Mouse (Mus musculus) kidney, embryonic 16.5 days (tissue): Measurements from ENCODE around the gene Etfa. TPM values are rescaled to one million over a fixed set of nuclear protein-coding genes. Genes with fewer than 3 reads are reported as not detected.

Experiments used
- ATAC-seq: fragments of 200-750 bp; cut with Nextera tagmentation; 2 replicates; pipeline ENCODE4 v1.8.0; 2017; ENCODE audit warnings: moderate TSS enrichment; ENCODE audit not compliant: low FRiP score, low TSS enrichment
- H3K27ac ChIP-seq: fragments of 300-500 bp; sonication (generic); 2 replicates; pipeline ENCODE4 v1.5.1; 2014; ENCODE audit warnings: low read length
- H3K27me3 ChIP-seq: fragments of 300-500 bp; sonication (generic); 2 replicates; pipeline ENCODE4 v1.6.1; 2014; ENCODE audit warnings: low read length, control low read depth, mixed read lengths; ENCODE audit not compliant: insufficient read depth
- H3K36me3 ChIP-seq: fragments of 300-500 bp; sonication (generic); 2 replicates; pipeline ENCODE4 v1.6.1; 2014; ENCODE audit warnings: low read length, control low read depth, mixed read lengths; ENCODE audit not compliant: insufficient read depth
- H3K4me1 ChIP-seq: fragments of 300-500 bp; sonication (generic); 2 replicates; pipeline ENCODE4 v1.6.1; 2014; ENCODE audit warnings: low read length, control low read depth, mixed read lengths; ENCODE audit not compliant: insufficient read depth
- H3K4me2 ChIP-seq: fragments of 300-500 bp; sonication (generic); replicated peaks from 2 replicates; pipeline ENCODE4 v1.6.1; 2014; ENCODE audit warnings: low read depth, low read length
- H3K4me3 ChIP-seq: fragments of 300-500 bp; sonication (generic); 2 replicates; pipeline ENCODE4 v1.5.1; 2014; ENCODE audit warnings: mild to moderate bottlenecking, low read length
- H3K9ac ChIP-seq: fragments of 300-500 bp; sonication (generic); replicated peaks from 2 replicates; pipeline ENCODE4 v1.6.1; 2014; ENCODE audit warnings: low read length
- H3K9me3 ChIP-seq: fragments of 300-500 bp; sonication (generic); 2 replicates; pipeline ENCODE4 v1.6.1; 2016; ENCODE audit warnings: low read length, control low read depth
- WGBS: fragments of 180-500 bp; shearing (Covaris S2); extraction: QIAGEN DNeasy Blood & Tissue Kit; methylation state at CpG from one replicate; pipeline ENCODE4 v1.1.7; 2014; 5-methylcytosine and 5-hydroxymethylcytosine counted together
- polyA plus RNA-seq: library from polyadenylated mRNA; unstranded; fragments of >200 nt; fragmentation: Nextera tagmentation; extraction: Ambion mirVana; gene quantifications from 2 replicates; pipeline ENCODE4 v1.2.1, GENCODE M21; 2015

Etfa gene
- polyA plus RNA-seq, 1 experiment from 2014 or later: 242 TPM

DNA sequence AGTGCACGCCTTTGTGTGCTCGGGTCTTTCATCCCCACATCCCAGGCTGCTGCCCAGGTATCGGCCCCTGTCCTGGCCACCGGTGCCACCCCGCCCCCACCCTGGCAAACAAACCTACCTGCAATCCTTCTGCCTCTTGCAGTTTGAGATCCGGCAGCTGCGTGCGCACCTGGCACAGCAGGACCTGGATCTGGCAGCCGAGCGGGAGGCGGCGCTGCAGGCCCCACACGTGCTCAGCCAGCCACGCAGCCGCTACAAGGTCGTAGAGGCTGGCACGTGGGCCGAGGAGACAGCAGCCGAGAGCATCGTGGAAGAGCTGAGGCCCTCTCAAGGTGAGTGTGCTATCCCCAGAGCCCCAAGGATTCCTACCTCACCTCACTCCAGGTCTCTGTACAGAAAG is 81.9 kb downstream of the Etfa start:
- H3K36me3 ChIP-seq: no peaks in the 10 kb centered on the region
- H3K4me3 ChIP-seq: no peak overlapping the region
- no peaks in the 10 kb centered on the region for H3K4me1 ChIP-seq
- no peaks in the 10 kb centered on the region for H3K9me3 ChIP-seq
- 0 out of 2 replicates have a peak, but pooled peaks cover 4% of the 10 kb centered on the region for H3K27me3 ChIP-seq
- H3K9ac ChIP-seq: peak overlapping the region; percentile 42
- WGBS: 18% methylated on average over 20 of the region's 20 CpGs
- ATAC-seq: 0 out of 2 replicates have a peak, but pooled peaks have one; percentile 24
- peak overlapping the region; percentile 39 for H3K4me2 ChIP-seq
- H3K27ac ChIP-seq: no peak overlapping the region

DNA sequence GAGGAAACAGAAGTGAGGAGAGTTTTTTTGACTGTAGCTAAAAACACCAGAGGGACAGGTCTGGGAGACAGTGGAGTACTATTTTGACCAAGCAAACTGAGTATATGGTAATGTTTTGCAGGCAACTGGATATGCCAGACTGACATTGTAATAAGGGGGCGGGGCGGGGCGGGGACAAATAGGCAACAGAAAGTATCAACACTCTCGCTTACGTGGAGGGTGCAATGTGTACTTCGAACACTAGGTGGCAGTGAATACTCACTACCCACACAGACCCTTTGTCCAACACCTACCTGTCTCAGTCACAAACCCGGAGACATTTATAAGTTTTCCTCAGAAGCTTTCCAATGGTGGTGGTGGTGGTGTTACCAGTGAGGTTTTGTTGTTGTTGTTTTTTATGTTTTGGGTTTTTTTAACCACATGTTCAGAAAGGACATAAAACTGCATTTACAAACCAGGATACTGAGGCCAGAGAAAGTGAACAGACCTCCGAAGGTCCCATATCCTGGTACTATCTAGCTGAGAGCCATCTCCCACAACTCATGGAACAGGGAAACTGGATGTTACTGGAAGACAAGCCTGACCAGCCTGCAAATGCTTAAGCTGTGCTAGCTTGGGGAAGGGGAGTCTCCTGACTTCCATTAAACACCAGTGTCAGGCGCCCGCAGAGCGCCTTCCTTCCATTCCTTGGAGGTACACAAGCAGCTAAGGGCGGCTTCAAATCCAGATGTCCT is 82.6 kb downstream of the Etfa start:
- Histone ChIP-seq H3K4me3 (no peak overlapping the region), H3K36me3 (no peaks in the 10 kb centered on the region), H3K4me1 (no peaks in the 10 kb centered on the region), H3K9ac (peak overlapping the region; percentile 42; the same call in 1 of the 2 replicates), H3K27me3 (0 out of 2 replicates have a peak, but pooled peaks cover 4% of the 10 kb centered on the region), H3K27ac (no peak overlapping the region), H3K9me3 (no peaks in the 10 kb centered on the region), H3K4me2 (peak overlapping the region; percentile 39)
- WGBS: 29% methylated on average over 12 of the region's 12 CpGs
- ATAC-seq: peak; percentile 66

DNA sequence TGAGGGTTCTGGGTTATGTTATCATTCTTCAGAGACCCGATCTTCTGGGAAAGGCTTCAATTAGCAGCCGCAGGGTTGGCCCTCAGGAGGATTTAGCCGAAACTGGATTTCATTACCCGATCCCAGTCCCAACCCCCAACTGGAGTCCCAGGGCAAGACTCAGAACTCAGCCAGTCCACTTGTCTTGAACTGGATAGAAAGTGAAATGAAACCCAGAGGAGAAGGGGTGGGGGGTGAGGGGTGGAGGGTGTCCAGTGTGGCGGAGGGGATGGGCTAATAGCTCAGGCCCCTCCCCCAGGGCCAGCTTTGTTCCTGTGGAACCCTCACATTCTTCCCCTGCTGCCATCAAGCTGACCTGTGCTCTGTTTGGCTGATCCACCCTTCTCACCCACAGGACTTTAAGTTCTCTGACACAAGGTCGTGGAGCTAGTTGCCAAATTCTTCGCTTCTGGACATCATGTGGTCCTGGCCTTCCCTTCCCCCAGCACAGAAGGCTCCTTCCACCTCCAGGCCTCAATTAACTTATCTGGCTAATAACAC is 86.7 kb downstream of the Etfa start:
- no peaks in the 10 kb centered on the region for H3K36me3 ChIP-seq
- H3K4me3 ChIP-seq: no peak overlapping the region
- 0 out of 2 replicates have a peak, but pooled peaks cover 5% of the 10 kb centered on the region for H3K9me3 ChIP-seq
- H3K4me1 ChIP-seq: no peaks in the 10 kb centered on the region
- no peak overlapping the region for H3K9ac ChIP-seq
- 0 out of 2 replicates have a peak, but pooled peaks cover under 1% of the 10 kb centered on the region for H3K27me3 ChIP-seq
- no peak overlapping the region for H3K4me2 ChIP-seq
- H3K27ac ChIP-seq: no peak overlapping the region
- ATAC-seq: no peak
- 68% methylated on average over 7 of the region's 7 CpGs for WGBS

DNA sequence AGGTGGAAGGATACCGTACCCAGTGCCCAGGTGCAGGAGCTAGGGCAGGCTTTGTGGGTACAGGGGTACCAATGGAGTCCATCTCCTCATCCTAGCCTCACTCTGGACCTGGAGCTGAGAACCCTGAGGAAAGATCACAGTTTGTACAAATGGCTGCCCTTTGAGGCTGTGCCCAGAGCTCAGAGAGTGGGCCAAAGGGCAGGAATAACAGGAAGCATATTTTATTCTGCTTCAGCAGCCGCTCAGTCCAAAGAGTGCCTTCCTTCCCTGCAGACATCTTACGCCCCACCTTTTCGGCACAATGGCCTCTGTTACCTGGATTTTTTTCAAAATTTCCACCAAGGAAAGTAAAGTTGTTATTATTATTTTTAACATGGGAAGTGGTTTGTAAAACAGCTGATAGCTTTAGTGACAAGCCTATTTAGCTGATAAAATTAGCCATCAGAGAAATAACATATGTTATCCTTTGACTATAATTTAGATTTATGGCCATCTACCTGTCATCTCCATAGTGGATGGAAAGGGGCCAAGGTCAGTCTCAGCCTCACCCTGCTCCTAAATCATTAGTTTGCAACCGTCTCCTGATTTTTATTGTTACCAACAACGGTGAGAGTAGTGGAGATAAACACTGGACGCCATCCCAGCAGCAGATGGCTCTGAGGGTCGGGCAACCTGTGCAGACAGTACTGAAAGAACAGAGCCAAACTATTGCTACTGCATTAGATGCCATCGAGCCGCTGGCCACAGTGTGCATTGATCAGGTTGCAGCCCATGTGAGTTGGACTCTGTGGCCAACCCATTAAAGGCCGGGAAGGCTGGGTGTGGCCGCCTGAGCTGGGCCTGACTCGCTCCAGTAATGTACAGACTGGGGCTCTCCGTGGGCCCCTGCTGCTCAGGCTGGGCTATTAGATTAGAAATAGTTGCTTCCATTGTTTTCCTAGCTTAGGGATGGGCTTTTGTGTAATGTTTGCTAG is 88.3 kb downstream of the Etfa start:
- no peak overlapping the region for H3K9ac ChIP-seq
- no peak overlapping the region for H3K4me3 ChIP-seq
- no peak overlapping the region for H3K27ac ChIP-seq
- no peaks in the 10 kb centered on the region for H3K4me1 ChIP-seq
- H3K9me3 ChIP-seq: 0 out of 2 replicates have a peak, but pooled peaks cover 5% of the 10 kb centered on the region
- no peak for ATAC-seq
- H3K4me2 ChIP-seq: no peak overlapping the region
- 55% methylated on average over 14 of the region's 14 CpGs for WGBS
- no peaks in the 10 kb centered on the region for H3K27me3 ChIP-seq
- H3K36me3 ChIP-seq: no peaks in the 10 kb centered on the region

DNA sequence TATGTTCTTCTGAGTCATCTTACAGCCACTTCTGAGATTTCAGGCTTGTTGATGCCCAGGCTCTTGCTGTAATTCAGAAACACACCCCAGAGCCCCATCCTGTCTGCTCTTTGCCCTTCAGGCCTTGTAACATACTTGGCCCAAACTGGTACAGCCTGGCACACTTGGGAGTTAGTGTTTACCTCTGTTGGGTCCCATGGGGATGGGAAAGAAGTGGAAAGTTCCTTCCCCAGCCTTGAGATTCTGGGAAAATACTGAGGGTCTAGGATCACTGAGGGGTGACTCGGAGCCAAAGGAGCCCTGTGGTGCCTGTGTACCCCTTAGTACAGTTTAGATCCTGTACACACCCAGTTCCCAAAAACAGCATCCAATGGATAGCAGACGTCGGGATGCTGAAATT is 90.3 kb downstream of the Etfa start:
- WGBS: 96% methylated on average over 3 of the region's 3 CpGs
- Histone ChIP-seq H3K4me3 (no peak overlapping the region), H3K27ac (no peak overlapping the region), H3K4me1 (no peaks in the 10 kb centered on the region), H3K27me3 (no peaks in the 10 kb centered on the region), H3K36me3 (no peaks in the 10 kb centered on the region), H3K4me2 (no peak overlapping the region), H3K9me3 (0 out of 2 replicates have a peak, but pooled peaks cover 5% of the 10 kb centered on the region), H3K9ac (no peak overlapping the region)
- no peak for ATAC-seq

DNA sequence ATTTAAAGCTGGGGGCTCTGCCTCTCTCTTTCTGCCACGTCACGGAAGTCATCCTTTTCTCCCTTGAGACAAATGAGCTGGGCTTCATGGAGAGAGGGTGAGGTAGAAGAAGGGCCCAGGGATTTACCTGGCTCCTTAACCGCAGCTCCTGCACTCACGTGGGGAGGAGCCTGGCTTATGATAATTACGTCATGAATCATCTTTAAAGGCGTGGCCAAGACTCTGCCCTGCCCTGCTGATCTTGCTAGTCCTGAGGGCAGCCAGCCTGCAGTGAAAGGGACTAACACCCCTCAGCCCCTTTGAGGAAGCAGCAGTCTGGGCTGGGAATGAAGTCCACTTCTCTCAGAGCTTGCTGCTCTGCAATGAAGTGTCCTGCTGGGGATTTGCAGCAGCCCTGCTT is 100.9 kb downstream of the Etfa start:
- Histone ChIP-seq H3K27ac (no peak overlapping the region), H3K36me3 (no peaks in the 10 kb centered on the region), H3K27me3 (no peaks in the 10 kb centered on the region), H3K9ac (no peak overlapping the region), H3K4me3 (no peak overlapping the region), H3K4me2 (no peak overlapping the region), H3K9me3 (no peaks in the 10 kb centered on the region), H3K4me1 (peaks cover 16% of the 10 kb centered on the region)
- no peak for ATAC-seq
- 55% methylated on average over 6 of the region's 6 CpGs for WGBS

DNA sequence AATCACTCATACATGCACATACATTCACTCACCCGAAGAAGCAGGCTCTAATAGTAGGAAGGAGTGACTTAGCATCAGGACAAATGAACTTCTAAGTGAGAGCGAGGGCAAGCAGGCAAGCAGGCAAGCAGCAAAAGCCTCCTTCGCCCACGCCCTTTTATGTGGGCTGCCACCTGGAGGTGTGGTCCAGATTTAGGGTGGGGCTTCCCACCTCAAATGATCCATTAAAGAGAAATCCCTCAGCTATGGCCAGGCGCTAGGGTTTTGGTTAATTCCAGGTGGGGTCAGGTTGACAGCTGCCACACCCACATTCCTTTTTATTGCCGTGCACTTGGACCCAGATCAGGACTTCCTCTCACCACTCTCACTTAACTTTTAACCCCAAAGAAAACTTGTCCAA is 101.6 kb downstream of the Etfa start:
- Histone ChIP-seq H3K36me3 (no peaks in the 10 kb centered on the region), H3K4me1 (peaks cover 16% of the 10 kb centered on the region), H3K9me3 (no peaks in the 10 kb centered on the region), H3K4me2 (no peak overlapping the region), H3K27ac (no peak overlapping the region), H3K9ac (no peak overlapping the region), H3K27me3 (no peaks in the 10 kb centered on the region), H3K4me3 (no peak overlapping the region)
- no peak for ATAC-seq
- 37% methylated on average over 6 of the region's 6 CpGs for WGBS

DNA sequence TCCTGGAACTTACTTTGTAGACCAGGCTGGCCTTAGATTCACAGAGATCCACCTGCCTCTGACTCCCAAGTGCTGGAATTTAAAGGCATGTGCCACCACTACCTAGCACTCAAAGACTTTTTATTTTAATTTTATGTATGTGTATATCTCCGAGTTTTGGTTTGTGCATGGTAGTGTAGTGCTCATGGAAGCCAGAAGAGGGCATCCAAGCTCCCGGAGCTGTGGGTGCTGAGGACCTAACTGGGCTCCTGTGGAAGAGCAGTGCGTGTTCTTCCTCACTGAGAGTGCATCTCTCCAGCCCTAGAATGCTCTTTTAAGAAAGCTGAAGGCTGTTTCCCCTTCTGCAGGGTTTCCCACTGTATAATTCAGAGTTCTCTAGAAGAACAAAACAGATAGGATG is 102.2 kb downstream of the Etfa start:
- Histone ChIP-seq H3K4me1 (peaks cover 16% of the 10 kb centered on the region), H3K4me3 (no peak overlapping the region), H3K27me3 (no peaks in the 10 kb centered on the region), H3K9ac (no peak overlapping the region), H3K9me3 (no peaks in the 10 kb centered on the region), H3K36me3 (no peaks in the 10 kb centered on the region), H3K27ac (no peak overlapping the region), H3K4me2 (no peak overlapping the region)
- no peak for ATAC-seq
- 49% methylated on average over 3 of the region's 3 CpGs for WGBS

DNA sequence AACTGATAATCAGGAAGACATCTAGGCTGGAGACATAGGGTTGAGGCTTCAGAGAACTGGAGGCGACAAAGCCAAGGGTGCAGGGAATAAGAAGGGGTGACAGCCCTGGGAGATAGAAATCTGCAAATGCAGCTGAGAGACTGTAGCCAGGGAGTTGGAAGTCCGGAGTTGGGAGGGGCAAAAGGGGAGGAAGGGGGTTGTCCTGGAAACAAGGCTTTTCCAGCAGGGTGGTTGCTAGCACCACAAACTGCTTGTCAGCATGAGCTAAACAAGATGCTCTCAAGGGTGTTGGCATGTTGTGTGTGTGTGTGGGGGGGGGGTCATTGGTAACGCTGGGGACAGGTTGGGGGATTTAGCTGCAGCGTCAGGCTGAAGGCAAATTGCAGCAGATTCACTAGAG is 103.2 kb downstream of the Etfa start:
- Histone ChIP-seq H3K36me3 (no peaks in the 10 kb centered on the region), H3K4me3 (no peak overlapping the region), H3K4me1 (peaks cover 16% of the 10 kb centered on the region), H3K27me3 (no peaks in the 10 kb centered on the region), H3K9ac (no peak overlapping the region), H3K4me2 (no peak overlapping the region), H3K27ac (no peak overlapping the region), H3K9me3 (no peaks in the 10 kb centered on the region)
- WGBS: 50% methylated on average over 4 of the region's 4 CpGs
- no peak for ATAC-seq
